Mouse (Mus musculus) T-helper 17 cell (primary cell): Measurements from ENCODE around the gene Fcf1.

ENCODE experiments used
- in situ Hi-C, 2 experiments: fragments of 300-600 bp; cut with MboI, MseI; formaldehyde crosslinking; loops; 1 replicate in 1 of 2; 2 replicates in 1 of 2; pipeline ENCODE4 v1.15.1; 2025; ENCODE audit warnings: high pct_unique_total_duplicates in 2 of 2

The Fcf1 gene

GRCm38 (mm10) chr12:84962606-84963005 is 8.1 kb upstream of the Fcf1 start:
- in situ Hi-C loops: loop anchor here in 1 of 2 experiments (10.0 kb wide), 1 partner anchor 482 kb away; no protein-coding TSS in a partner anchor

- in situ Hi-C loops: loop anchor here in 1 of 2 experiments (10.0 kb wide), 1 partner anchor 476 kb away; no protein-coding TSS in a partner anchor
These were observed 1.7 kb upstream of the Fcf1 start for GRCm38 (mm10) chr12:84968831-84969655.

GRCm38 (mm10) chr12:84969656-84970427 is 855 bp upstream of the Fcf1 start:
- in situ Hi-C loops: loop anchor here in 1 of 2 experiments (10.0 kb wide), 1 partner anchor 475 kb away; no protein-coding TSS in a partner anchor

- in situ Hi-C loops: no loop called here
These were observed 8.7 kb downstream of the Fcf1 start for GRCm38 (mm10) chr12:84979264-84979862.

- in situ Hi-C loops: no loop called here
These were observed 18.8 kb downstream of the Fcf1 start for GRCm38 (mm10) chr12:84989456-84989855.

GRCm38 (mm10) chr12:84995112-84995761 is 24.5 kb downstream of the Fcf1 start:
- in situ Hi-C loops: no loop called here

- in situ Hi-C loops: no loop called here
These were observed 25.4 kb downstream of the Fcf1 start, which contains the start of gene Ylpm1 for GRCm38 (mm10) chr12:84996083-84996496. Gene Ylpm1, plus strand, starts transcription at chr12:84996321.

- in situ Hi-C loops: no loop called here
These were observed 26.1 kb downstream of the Fcf1 start for GRCm38 (mm10) chr12:84996501-84997398.

GRCm38 (mm10) chr12:84999053-84999452 is 28.4 kb downstream of the Fcf1 start:
- in situ Hi-C loops: no loop called here

GRCm38 (mm10) chr12:85006206-85006605 is 35.5 kb downstream of the Fcf1 start:
- in situ Hi-C loops: no loop called here

GRCm38 (mm10) chr12:85007021-85007420 is 36.3 kb downstream of the Fcf1 start:
- in situ Hi-C loops: no loop called here

- in situ Hi-C loops: no loop called here
These were observed 39.1 kb downstream of the Fcf1 start for GRCm38 (mm10) chr12:85009776-85010175.

- in situ Hi-C loops: no loop called here
These were observed 39.8 kb downstream of the Fcf1 start for GRCm38 (mm10) chr12:85010541-85010940.

- in situ Hi-C loops: no loop called here
These were observed 41.5 kb downstream of the Fcf1 start for GRCm38 (mm10) chr12:85012185-85012584.

- in situ Hi-C loops: no loop called here
These were observed 51.4 kb downstream of the Fcf1 start for GRCm38 (mm10) chr12:85022071-85022470.

GRCm38 (mm10) chr12:85032710-85033109 is 62.0 kb downstream of the Fcf1 start:
- in situ Hi-C loops: loop anchor here in 1 of 2 experiments (10.0 kb wide), 1 partner anchor 1948 kb away; no protein-coding TSS in a partner anchor
